Mouse (Mus musculus): ENCODE measurements at regions not wholly inside any gene's neighbourhood (a gene's known extent, or its start where the extent isn't known, plus 50 kb on each side); places are given as distances from the start of the nearest gene placed in this dataset.

DNA sequence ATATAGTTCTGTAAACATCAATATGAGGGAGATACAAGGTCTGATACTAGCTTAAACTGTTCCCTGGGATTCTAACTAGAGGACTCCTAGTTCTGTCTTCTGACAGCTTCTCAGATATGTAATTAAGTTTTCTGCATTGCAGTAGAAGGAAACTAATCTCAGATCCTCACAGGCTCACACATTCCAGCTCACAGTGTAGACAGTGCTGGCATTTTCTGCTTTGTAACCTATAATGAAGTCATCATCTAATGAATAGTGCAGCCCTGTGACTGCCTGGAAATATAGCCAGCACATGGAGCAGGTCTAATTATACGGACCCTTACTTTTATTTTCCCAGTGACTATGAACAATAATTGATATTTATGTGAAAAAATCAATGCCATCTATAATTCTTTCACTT, 331.2 kb upstream of the Celf2 start:
- no peak for ATAC-seq (ENCODE audit: insufficient number of reproducible peaks, low FRiP score, low TSS enrichment)

DNA sequence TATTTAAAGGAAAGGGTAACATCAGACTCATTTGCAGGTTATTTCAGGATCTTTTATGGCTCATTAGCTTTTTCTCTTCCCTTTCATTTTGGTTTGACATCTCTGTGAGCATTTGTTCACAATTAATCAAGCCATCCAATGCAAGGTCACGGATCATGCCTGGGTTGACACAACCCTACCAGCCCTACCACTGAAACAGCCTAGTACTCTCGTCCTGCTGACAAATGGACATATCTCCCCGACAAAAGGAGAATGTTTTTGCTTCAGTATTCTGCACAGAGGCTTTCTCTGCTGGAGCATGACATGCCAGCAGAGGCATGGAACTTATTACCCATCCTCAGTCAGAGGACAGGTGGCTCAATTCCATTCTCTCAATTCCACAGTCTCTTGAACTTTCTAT, 328.5 kb upstream of the Celf2 start:
- no peak for ATAC-seq (ENCODE audit: insufficient number of reproducible peaks, low FRiP score, low TSS enrichment)

DNA sequence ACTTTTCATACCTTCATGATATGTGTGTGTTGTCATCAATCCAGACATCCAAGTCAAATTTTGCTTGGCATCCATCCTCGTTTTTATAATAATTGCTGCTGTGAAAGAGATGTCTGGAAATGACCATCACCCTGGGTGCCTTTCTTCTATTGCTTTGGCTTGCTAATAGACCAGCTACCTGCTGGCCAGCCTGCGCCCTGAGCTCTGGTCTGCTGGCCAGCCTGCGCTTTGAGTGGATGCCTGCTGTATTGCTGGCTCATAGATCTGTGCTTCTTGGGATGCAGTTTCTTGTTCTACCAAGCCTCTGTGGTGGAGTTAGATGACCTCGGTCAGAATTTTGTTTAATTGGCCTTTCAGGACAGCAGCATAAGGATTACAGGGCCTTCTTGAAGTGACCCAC, 321.9 kb upstream of the Celf2 start:
- ATAC-seq (ENCODE audit: insufficient number of reproducible peaks, low FRiP score, low TSS enrichment): peak; percentile 80; the same call in 1 of the 2 replicates

DNA sequence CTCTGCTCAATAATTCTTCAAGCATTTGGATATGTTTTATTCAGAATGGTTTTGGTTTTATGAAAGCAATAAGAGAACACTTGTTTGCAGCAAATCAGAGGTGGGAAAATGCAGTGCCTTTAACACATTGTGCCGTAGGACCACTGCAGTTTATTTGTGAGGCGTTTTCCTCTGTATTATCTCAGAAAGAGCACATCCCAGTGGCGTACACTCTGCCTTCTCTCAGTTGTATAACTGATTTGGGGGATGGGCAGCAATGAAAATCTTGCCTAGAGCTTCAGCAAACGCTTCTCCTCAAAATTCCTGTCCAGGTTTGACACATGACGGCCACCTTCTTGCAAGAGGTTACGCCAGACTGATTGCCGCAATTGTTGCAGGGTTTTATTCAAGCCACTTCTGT, 316.9 kb upstream of the Celf2 start:
- no peak for ATAC-seq (ENCODE audit: insufficient number of reproducible peaks, low FRiP score, low TSS enrichment)

DNA sequence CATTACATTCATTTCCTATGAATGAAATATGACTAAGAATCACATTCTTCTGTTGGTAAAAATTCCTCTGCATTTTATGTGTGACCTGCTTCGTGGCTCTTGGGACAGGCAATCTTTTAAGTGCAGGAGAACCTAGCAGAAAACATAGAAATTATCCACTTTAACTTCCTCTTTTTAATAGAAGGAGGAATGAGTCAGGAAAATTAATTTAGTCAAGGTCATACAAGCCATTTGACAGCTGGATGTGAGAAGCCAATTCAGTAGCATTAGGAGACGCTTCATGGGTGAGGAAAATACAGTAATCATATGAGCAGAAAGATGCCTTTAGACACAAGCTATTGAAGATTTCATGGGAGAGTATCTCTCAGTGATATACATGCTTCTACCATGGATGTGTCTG, 287.1 kb upstream of the Celf2 start:
- no peak for ATAC-seq (ENCODE audit: insufficient number of reproducible peaks, low FRiP score, low TSS enrichment)

DNA sequence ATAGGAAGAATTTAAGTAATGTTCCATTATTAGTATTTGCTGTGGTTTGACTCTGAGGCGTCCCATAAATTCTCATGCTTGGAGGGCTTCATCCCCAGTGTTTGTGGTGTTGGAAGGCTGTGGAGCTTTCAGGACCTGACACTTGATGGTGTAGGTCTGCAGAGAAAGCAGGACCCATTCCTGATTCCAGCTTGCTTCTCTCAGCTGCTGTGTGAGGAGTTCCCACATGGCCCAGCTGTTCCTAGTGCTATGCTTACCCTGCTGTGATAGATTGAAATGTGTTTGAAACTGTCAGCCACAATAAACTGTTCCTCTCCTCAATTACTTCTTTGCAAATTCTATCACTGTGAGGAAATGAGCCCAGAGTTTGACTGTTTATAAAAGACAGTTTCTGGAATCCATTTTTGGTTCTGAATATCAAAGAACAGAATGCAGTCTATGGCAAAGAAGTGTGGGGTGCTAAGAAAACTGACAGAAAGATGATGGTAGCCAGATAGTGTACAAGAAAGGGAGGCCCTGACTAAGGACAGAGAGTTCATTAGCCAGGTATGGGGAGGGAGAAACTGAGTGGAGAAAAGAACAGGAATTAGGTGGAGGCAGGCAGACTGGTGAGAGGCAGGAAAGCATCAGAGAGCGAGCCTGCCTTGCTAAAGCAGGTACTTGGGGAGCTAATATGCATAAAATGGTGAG, 283.2 kb upstream of the Celf2 start:
- no peak for ATAC-seq (ENCODE audit: insufficient number of reproducible peaks, low FRiP score, low TSS enrichment)

DNA sequence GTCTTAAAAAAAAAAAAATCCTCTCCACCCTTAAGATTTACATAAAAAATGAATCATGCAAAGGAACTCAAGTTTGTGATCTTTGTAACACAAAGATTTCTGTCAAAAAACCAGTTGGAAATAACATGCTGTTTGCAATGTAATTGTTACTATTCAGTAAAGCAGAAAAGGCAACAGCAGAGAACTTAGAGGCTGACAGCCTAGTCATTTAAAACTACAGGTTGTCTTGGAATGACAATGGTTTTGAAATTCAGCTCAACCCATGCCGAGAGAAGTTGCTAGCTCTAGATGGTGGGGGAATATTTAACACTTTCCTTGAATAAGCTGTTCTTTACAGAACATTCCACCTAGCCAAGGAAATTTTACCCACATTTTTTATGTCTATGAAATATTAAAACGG, 269.2 kb upstream of the Celf2 start:
- no peak for ATAC-seq (ENCODE audit: insufficient number of reproducible peaks, low FRiP score, low TSS enrichment)

DNA sequence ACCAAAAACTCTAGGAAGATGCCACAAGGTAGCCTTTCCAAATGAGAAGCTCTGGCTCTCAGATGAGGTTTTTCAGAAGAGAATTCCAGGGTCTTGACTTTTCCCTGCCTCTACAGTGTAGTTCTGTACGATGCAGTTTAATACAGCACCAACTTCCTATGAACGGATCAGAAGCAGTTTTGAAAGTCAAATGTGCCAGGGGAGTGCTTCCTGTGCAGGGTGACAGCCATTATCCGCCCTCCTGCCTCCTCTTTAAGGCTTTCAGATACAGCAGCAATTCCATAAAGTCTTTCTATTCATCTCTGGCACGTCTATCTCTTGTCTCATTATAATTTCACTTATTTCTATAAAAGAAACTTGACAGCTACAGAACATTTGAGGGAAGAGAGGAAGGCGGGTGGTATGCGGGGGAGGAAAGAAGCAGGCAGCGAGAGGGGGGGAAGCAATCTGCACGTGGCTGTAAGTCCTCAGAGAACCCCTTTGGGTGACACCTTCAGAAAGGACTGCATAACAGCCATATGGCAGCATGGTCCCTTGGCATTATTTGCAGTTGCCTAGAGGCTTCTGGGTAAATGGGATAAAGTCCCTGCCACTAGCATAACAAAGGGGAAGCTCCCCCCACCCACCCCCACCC, 224.9 kb upstream of the Celf2 start:
- ATAC-seq (ENCODE audit: insufficient number of reproducible peaks, low FRiP score, low TSS enrichment): no peak

DNA sequence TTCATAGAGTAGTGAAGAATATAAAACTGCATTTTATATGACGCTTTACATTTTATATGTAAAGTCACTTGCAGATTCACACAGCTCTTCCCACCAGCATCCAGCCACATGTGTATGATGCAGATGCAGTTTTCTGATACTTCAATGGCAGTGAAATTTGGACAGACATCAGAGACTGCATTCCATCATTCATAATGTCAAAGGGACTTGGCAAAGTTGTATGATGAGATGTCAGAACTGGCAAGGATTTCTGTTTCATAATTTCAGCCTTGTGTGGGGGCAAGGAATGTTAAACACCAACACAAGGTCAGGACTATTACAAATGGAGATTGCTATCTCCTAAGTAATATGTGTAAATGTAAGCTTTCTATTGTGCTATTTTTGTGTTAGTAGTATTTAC, 221.6 kb upstream of the Celf2 start:
- ATAC-seq (ENCODE audit: insufficient number of reproducible peaks, low FRiP score, low TSS enrichment): no peak

DNA sequence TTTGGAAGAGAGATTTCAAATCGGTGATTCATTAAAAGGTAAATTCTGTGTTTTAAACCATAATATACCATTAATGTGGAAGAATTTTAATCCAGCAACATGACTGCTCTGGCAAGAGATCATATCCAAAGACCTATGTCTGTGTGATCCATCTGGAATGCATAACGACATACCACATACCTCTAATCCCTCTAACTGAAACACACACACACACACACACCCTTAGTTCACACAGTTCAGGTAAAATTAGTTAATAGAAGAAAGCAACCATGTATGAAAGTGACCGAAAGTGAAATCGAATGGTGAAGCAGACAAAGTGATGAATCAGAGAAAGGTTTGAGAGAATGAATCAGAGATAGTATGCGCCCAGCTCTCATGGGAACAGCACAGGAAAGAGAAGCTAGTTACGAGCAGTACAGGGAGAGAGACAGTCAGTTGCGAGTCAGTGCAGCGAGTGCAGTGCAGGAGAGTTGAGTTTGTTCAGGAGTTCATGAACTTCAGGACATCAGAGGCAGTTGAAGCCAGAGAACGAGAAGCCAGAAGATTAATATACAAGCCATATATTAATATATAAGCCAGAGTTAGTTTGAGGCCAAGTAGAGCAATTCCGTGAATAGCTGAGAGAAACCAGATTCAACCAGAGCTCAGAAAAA, 213.0 kb upstream of the Celf2 start:
- no peak for ATAC-seq (ENCODE audit: insufficient number of reproducible peaks, low FRiP score, low TSS enrichment)

DNA sequence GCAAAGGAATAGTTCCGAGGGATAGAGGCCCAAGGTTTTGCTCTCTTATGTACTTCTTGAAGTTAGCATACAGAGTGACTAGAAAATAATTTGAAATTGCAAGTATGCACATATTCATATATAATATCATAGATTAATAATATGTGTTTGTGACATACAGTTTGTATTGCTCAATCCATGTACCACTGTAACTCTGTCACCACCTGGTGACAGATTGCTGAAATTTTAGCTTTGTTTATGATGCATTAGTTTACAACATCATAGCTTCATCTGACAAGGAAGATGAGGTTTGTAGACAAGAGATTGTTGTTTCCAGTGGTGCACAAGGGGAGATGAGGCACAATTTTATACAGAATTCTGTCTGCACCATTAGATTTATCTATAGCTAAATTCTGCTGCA, 201.7 kb upstream of the Celf2 start:
- ATAC-seq (ENCODE audit: insufficient number of reproducible peaks, low FRiP score, low TSS enrichment): no peak

DNA sequence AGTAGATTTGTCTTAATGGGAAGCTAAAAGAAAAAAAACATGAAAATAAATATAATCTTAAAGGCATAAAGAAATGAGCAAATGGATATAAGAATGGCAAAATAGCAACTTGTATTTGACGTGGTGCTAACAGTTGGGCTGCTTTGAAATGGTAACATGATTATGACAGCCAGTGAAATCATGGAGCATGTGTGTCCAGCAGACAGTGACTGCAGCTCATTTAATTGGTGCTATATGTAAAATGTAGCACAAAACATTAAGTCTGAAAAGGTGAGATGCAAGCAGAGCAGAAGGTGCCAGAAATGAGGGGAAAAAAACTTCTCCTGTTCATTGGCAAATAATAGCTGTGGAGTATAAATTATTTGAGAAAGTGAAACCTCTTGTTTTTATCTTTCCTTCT, 201.1 kb upstream of the Celf2 start:
- ATAC-seq (ENCODE audit: insufficient number of reproducible peaks, low FRiP score, low TSS enrichment): no peak

DNA sequence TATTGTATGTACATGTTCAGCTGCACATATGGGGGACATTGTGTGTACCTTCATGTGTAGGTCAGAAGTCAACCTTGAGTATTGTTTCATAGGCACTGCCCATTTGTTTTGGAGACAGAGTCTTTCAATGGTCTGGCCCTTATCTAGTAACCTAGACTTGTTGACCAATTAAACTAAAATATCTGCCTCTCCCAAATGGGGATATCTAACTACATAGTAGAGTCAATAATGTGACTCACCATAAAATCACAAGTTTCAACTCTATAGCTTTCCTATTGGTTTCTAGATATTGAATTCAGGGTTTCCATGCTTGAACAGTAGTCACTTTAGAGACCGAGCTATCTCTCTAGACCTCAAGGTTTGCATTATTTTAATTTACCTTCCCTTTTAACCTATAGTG, 174.0 kb upstream of the Celf2 start:
- ATAC-seq (ENCODE audit: insufficient number of reproducible peaks, low FRiP score, low TSS enrichment): no peak

DNA sequence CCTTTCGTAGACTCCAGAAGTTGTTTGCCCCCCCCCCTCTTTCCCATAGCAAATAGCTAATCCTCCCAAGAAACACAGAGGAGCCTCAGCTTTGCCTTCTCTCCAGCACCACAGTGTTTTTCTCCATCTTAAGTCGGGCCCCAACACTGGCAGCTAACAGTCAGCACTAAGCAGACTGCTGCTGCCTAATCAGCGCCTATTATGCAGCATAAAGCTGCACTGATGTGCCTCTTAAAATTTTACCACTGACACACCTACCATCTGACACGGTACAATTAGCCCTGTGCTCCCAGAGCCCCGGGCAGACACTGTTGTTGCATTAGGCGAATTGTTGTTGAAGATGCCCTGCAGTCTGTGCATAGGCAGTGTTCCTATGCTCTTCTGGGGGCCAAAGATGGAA, 131.5 kb upstream of the Celf2 start:
- no peak for ATAC-seq (ENCODE audit: insufficient number of reproducible peaks, low FRiP score, low TSS enrichment)

DNA sequence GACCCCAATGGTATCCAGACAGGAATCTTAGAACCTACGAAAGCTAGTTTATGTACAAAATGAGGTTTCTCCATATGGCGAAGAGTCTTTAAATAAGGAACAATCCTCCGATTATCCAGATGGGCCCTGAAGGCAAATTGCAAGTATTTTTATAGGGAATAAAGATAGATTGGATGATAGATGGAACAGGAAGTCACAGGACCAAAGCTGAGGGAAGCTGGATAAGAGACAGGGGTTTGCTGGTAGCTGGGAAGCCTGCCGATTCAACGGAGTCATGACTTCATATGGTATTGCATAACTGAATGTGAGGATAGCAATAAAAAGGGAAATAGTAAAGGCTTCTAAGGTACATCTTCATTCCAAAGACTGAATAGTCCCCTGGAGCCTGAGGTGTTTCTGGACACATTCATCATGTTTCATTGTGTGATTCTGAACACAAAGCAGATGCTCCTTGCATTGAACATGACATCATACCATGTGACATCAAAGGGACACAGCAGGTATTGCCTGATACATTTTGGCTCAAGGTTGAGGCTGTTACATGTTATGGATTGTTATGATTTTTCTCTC, 113.4 kb upstream of the Celf2 start:
- ATAC-seq (ENCODE audit: insufficient number of reproducible peaks, low FRiP score, low TSS enrichment): no peak

DNA sequence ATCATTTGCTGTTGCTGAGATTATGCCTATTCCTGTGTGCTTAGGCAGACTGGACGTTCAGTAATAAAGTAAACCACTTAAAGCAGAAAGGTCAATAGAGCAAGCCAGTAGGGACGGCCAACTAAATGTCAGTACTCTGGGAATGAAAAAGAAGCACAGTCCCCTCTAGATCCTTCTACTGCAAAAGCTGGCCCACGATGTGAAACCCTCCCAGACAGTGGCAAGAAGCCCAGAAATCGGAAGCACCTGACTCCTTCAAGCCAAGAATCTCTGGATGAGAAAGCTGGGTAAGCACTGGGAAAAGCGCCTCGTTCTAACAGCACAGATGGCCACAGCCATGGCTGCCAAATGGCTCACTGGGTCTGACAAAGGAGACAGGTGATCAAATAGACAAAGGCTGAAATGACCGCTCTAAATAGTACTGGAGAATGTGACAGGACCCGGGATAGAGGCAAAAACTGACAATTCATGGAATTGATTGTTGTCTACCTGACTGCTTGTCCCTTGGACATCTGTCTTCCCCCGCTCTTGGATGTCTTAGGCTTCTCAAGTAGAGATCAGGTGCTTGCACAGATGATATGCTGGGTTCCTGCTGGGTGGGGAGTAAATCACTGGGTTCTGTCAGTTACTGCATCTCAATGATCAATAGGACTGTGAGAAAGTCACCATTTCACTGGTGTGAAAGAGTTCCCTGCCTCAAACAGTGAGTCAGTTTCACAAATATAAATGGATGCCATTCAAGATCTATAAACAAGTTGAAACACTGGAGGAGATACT, 110.7 kb upstream of the Celf2 start:
- ATAC-seq (ENCODE audit: insufficient number of reproducible peaks, low FRiP score, low TSS enrichment): peak; percentile 99

DNA sequence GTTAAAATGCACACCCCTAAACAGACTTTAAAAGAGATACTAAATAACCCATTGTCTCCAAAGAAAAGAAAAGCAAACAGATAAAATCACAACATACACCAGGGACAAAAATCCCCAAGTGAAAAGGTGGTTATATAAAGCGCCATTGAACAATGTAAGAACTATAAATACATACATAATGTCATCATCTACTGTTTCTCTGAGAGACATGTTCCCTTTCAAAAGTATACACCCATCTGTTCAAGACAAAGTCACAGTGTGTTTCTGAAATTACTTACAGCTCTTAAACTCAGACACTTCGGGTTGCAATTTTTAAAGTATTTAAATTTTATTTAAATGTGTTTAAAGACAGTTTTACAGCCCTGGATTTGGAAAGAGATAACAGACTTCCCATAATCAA, 68.8 kb upstream of the Celf2 start:
- ATAC-seq (ENCODE audit: insufficient number of reproducible peaks, low FRiP score, low TSS enrichment): no peak

Measured in cerebellum, adult (tissue).